Mouse (Mus musculus) lung, postnatal 0 days (tissue): ENCODE results near the gene Gm7879. TPM values are rescaled to one million over a fixed set of nuclear protein-coding genes. Genes with fewer than 3 reads are reported as not detected.

ENCODE experiments used
- ATAC-seq: fragments of 200-750 bp; cut with Nextera tagmentation; 2 replicates; pipeline ENCODE4 v1.8.0; 2017; ENCODE audit warnings: moderate library complexity
- DNase-seq: peaks from one replicate; pipeline ENCODE4 v3.0.0-alpha.2; 2016; ENCODE audit warnings: low spot score
- H3K27ac ChIP-seq: fragments of 300-500 bp; sonication (generic); 2 replicates; pipeline ENCODE4 v1.5.1; 2014; ENCODE audit warnings: antibody characterized with exemption, mild to moderate bottlenecking, low read length, mixed read lengths
- H3K27me3 ChIP-seq: fragments of 300-500 bp; sonication (generic); replicated peaks from 2 replicates; pipeline ENCODE4 v1.6.1; 2014; ENCODE audit warnings: low read length, mixed read lengths; ENCODE audit not compliant: insufficient read depth
- H3K36me3 ChIP-seq: fragments of 300-500 bp; sonication (generic); 2 replicates; pipeline ENCODE4 v1.6.1; 2014; ENCODE audit warnings: low read length, mixed read lengths; ENCODE audit not compliant: insufficient read depth
- H3K4me1 ChIP-seq: fragments of 300-500 bp; sonication (generic); 2 replicates; pipeline ENCODE4 v1.6.1; 2014; ENCODE audit warnings: antibody characterized with exemption, low read depth, low read length, mixed read lengths; ENCODE audit not compliant: insufficient read depth
- H3K4me2 ChIP-seq: fragments of 300-500 bp; sonication (generic); replicated peaks from 2 replicates; pipeline ENCODE4 v1.6.1; 2014; ENCODE audit warnings: low read depth, mild to moderate bottlenecking, low read length, moderate library complexity, mixed read lengths
- H3K4me3 ChIP-seq: fragments of 300-500 bp; sonication (generic); 2 replicates; pipeline ENCODE4 v1.5.1; 2014; ENCODE audit warnings: low read depth, low read length
- H3K9ac ChIP-seq: fragments of 300-500 bp; sonication (generic); replicated peaks from 2 replicates; pipeline ENCODE4 v1.6.1; 2014; ENCODE audit warnings: low read depth, mild to moderate bottlenecking
- H3K9me3 ChIP-seq: fragments of 300-500 bp; sonication (generic); 2 replicates; pipeline ENCODE4 v1.6.1; 2016; ENCODE audit warnings: low read length, mixed read lengths
- CTCF ChIP-seq: IDR thresholded peaks from 2 replicates; pipeline ENCODE4 v1.5.1; 2016; ENCODE audit warnings: antibody characterized with exemption, mild to moderate bottlenecking
- EP300 ChIP-seq: IDR thresholded peaks from 2 replicates; pipeline ENCODE4 v1.6.1; 2016; ENCODE audit warnings: antibody characterized with exemption, mild to moderate bottlenecking, control low read depth
- WGBS: fragments of 180-500 bp; shearing (Covaris S2); extraction: QIAGEN DNeasy Blood & Tissue Kit; methylation state at CpG from one replicate; pipeline ENCODE4 v1.1.7; 2014; 5-methylcytosine and 5-hydroxymethylcytosine counted together
- polyA plus RNA-seq: library from polyadenylated mRNA; unstranded; fragments of >200 nt; fragmentation: Nextera tagmentation; extraction: Ambion mirVana; gene quantifications from 2 replicates; pipeline ENCODE4 v1.2.1, GENCODE M21; 2015

The Gm7879 gene
- polyA plus RNA-seq, 1 experiment from 2014 or later: not detected

DNA sequence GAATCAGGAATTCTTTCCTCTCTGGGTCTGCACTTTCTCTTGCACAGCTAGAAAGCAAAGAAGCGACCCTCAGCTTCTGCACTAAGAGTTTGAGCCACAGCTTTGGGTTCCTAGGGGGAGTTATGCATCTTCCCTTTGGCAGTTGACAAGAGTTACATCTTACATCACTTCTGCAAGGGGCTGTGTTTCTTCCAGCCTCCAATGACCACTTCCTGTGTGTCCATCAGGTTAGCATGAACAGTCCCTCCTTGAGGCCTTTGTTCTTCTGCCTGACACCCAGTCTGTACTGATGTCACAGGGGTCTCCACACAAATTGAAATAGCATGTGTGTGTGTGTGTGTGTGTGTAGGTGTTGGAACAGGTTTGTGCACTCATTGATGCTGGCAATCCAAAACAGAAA is 40.3 kb upstream of the Gm7879 start:
- TF ChIP-seq EP300: no peak
- TF ChIP-seq CTCF: no peak
- no peak overlapping the region for H3K4me3 ChIP-seq
- DNase-seq (no peak), ATAC-seq (no peak)
- peaks cover 9% of the 10 kb centered on the region; the same call in 1 of the 2 replicates for H3K4me1 ChIP-seq
- H3K36me3 ChIP-seq: no peaks in the 10 kb centered on the region
- no peaks in the 10 kb centered on the region for H3K9me3 ChIP-seq
- 50% methylated on average over 1 of the region's 1 CpGs for WGBS
- H3K9ac ChIP-seq: no peak overlapping the region
- H3K27ac ChIP-seq: no peak overlapping the region
- no peaks in the 10 kb centered on the region for H3K27me3 ChIP-seq
- no peak overlapping the region for H3K4me2 ChIP-seq

GRCm38 (mm10) chr5:43882034-43882433 is 30.9 kb upstream of the Gm7879 start:
- no peak overlapping the region for H3K4me3 ChIP-seq
- peak; percentile 17 for DNase-seq
- H3K4me1 ChIP-seq: no peaks in the 10 kb centered on the region
- WGBS: 73% methylated on average over 3 of the region's 3 CpGs
- H3K36me3 ChIP-seq: no peaks in the 10 kb centered on the region
- no peaks in the 10 kb centered on the region for H3K9me3 ChIP-seq
- no peak overlapping the region for H3K9ac ChIP-seq
- H3K27me3 ChIP-seq: no peaks in the 10 kb centered on the region
- TF ChIP-seq CTCF: no peak
- peak; percentile 32; the same call in 1 of the 2 replicates for TF ChIP-seq EP300
- ATAC-seq: no peak
- H3K4me2 ChIP-seq: no peak overlapping the region
- no peak overlapping the region for H3K27ac ChIP-seq

GRCm38 (mm10) chr5:43885060-43885820 is 27.7 kb upstream of the Gm7879 start:
- H3K27me3 ChIP-seq: no peaks in the 10 kb centered on the region
- TF ChIP-seq CTCF (no peak), EP300 (no peak)
- H3K4me3 ChIP-seq: no peak overlapping the region
- no peak overlapping the region for H3K9ac ChIP-seq
- no peaks in the 10 kb centered on the region for H3K36me3 ChIP-seq
- DNase-seq (no peak), ATAC-seq (no peak)
- no peaks in the 10 kb centered on the region for H3K9me3 ChIP-seq
- H3K27ac ChIP-seq: no peak overlapping the region
- H3K4me2 ChIP-seq: no peak overlapping the region
- 37% methylated on average over 3 of the region's 3 CpGs for WGBS
- no peaks in the 10 kb centered on the region for H3K4me1 ChIP-seq

DNA sequence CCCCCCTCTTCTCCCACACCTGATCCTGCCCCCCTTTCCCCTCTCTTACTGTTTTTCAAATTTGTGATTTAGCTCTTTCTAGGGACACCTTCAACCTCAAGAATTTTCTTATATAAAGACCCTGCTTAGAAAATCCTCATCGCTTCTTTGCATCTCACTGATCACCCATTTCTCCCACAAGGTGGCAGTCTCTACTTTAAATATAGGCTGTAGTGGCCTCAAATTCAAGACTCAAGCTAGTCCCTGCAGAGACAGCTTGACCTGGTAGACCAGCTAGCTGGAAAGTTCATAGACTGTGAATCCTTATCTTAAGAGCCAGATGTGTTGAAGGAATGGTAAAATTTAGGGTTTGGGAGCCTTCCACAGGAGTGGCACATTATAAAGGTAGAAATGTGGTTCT is 20.6 kb upstream of the Gm7879 start:
- peak; percentile 57 for ATAC-seq
- Histone ChIP-seq H3K4me2 (no peak overlapping the region), H3K9me3 (no peaks in the 10 kb centered on the region), H3K4me1 (no peaks in the 10 kb centered on the region), H3K4me3 (no peak overlapping the region), H3K27me3 (no peaks in the 10 kb centered on the region), H3K36me3 (no peaks in the 10 kb centered on the region), H3K9ac (no peak overlapping the region), H3K27ac (no peak overlapping the region)
- DNase-seq: peak; percentile 77
- TF ChIP-seq EP300 (no peak), CTCF (peak; percentile 68)
- 22% methylated on average over 1 of the region's 1 CpGs for WGBS

DNA sequence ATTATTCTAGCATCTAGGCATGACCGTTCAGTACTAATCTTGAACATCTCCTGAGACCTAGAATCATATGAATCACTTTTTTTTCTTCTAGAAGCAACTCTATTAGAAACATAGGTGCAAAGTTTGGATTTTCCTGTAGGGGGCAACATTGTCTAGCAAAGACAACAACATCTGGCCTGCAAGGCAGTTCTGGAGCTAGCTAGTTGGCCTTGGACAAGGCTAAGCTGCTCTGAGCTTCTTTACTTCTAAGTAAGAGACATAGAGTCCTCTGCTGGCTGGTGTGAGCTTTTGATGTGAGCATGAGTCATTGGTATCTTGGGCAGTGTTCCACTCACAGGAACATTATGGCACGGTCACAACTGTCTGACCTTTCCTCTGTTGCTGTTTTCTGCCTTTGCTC is 18.8 kb upstream of the Gm7879 start:
- Histone ChIP-seq H3K27ac (no peak overlapping the region), H3K4me2 (no peak overlapping the region)
- WGBS: 65% methylated on average over 2 of the region's 2 CpGs

GRCm38 (mm10) chr5:43895931-43896330 is 17.0 kb upstream of the Gm7879 start:
- Histone ChIP-seq H3K9me3 (no peaks in the 10 kb centered on the region), H3K36me3 (no peaks in the 10 kb centered on the region), H3K27me3 (no peaks in the 10 kb centered on the region), H3K4me3 (no peak overlapping the region), H3K4me2 (no peak overlapping the region), H3K9ac (no peak overlapping the region), H3K4me1 (no peaks in the 10 kb centered on the region), H3K27ac (no peak overlapping the region)
- no peak for ATAC-seq
- 76% methylated on average over 3 of the region's 3 CpGs for WGBS
- no peak for DNase-seq
- TF ChIP-seq EP300 (no peak), CTCF (no peak)

More for the DNA sequence above, 18.8 kb upstream of the Gm7879 start:
- no peaks in the 10 kb centered on the region for H3K27me3 ChIP-seq
- H3K4me1 ChIP-seq: no peaks in the 10 kb centered on the region
- H3K9ac ChIP-seq: no peak overlapping the region
- no peaks in the 10 kb centered on the region for H3K36me3 ChIP-seq
- no peaks in the 10 kb centered on the region for H3K9me3 ChIP-seq
- DNase-seq (peak; percentile 78), ATAC-seq (peak; percentile 52)
- TF ChIP-seq CTCF: peak; percentile 74
- no peak for TF ChIP-seq EP300
- no peak overlapping the region for H3K4me3 ChIP-seq
